In the genomic region with DNA sequence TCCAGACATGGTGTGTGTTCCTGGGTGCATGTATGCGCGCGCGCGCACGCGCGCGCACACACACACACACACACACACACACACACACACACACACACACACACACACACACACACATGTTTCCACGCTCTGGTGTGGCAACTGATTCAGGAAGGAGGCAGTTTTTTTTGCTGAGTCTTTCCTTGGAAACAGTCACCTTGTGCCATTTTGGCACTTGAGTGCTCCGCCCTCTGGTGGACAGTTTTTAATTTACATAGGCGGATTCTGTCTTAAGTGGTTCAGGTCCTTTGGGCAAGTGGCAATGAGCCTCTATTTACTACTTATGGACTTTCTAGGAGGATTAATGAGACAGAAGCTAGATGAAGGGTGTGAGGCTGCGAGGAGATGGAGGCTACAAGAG, we compare ENCODE assay signal across 8 mouse cellular contexts.
A peak's percentile ranks its signal among the peaks of the same experiment; 100 is the strongest.
DNase-seq lines count a peak whose midpoint lies in the region; ATAC-seq lines count a peak whose summit lies in the region.

No protein-coding gene starts in this region.

- peak; percentile 65 for ATAC-seq in CD4-positive, CD25-positive, alpha-beta regulatory T cell, adult 4 months

- DNase-seq in gastrocnemius, postnatal 10 days: peak; percentile 47
- no peak for DNase-seq in gastrocnemius, postnatal 14 days
- peak; percentile 65 for DNase-seq in cerebellum, adult 11-12 months
- DNase-seq in heart, adult 8-10 months (ENCODE audit: low spot score): peak; percentile 85
- peak; percentile 79 for DNase-seq in kidney, postnatal 10 days
- peak; percentile 88 for DNase-seq in lung, postnatal 36 days
- peak; percentile 80 for DNase-seq in thymus, postnatal 0 days (ENCODE audit: low spot score)

- intact Hi-C loops in gastrocnemius, postnatal 14 days (cut with DNase I; ENCODE audit: low total_unique reads): loop anchor here (2.0 kb wide), 1 partner anchor 135 kb away; no protein-coding TSS in a partner anchor
